Mouse (Mus musculus) CH12.LX (cell line): Measurements from ENCODE around the gene Fbxo11.

Experiments used
- CTCF ChIP-seq, 2 experiments: IDR thresholded peaks in 1 of 2; conservative IDR thresholded peaks in 1 of 2; 2 replicates each; pipeline ENCODE4 v1.5.1; 2011 to 2012; ENCODE audit warnings: low read depth in 2 of 2, low read length in 2 of 2, improper control_type of control experiment in 1 of 2, inconsistent platforms in 1 of 2, mild to moderate bottlenecking in 1 of 2, moderate library complexity in 1 of 2
- EP300 ChIP-seq: IDR thresholded peaks from 2 replicates; pipeline ENCODE4 v1.6.1; 2011; ENCODE audit warnings: low read length, improper control_type of control experiment
- MAX ChIP-seq: IDR thresholded peaks from 2 replicates; pipeline ENCODE4 v1.6.1; 2011; ENCODE audit warnings: low read length, improper control_type of control experiment
- POLR2A ChIP-seq: IDR thresholded peaks from 2 replicates; pipeline ENCODE4 v1.6.1; 2011; ENCODE audit warnings: low read depth, mild to moderate bottlenecking, improper control_type of control experiment, low read length
- ZC3H11A ChIP-seq: IDR thresholded peaks from 2 replicates; pipeline ENCODE4 v1.6.1; 2012; ENCODE audit warnings: low read depth, mild to moderate bottlenecking, inconsistent platforms, low read length, improper control_type of control experiment

DNA sequence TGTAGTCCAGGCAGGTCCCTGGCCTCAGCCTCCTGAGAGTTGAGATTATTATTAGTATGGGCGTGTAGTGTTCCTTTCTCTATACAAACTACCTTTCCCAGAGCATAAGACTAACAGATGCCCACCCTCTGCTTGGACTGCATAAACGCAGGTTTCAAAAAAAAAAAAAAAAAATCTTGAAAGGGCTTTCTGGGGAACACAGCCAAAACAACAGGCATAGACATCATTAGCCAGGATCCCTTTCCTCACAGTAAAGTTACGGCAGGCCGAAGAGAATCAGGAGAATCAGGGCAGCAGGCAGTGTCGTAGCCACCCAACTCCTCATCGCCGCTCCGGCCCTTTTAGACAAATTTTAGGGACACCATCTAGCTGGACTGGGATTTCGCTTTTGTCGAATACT is 28.7 kb upstream of the Fbxo11 start:
- TF ChIP-seq POLR2A (no peak), CTCF (conservative IDR thresholded peaks at IDR 0.05 in 1 of 2, IDR thresholded peaks at IDR 0.05 in 1 of 2; ENCODE audit: low read depth in 2 of 2, low read length in 2 of 2) (no peak), MAX (no peak), ZC3H11A (no peak), EP300 (no peak)
